Mouse (Mus musculus): Measurements from ENCODE around the gene Catsper4. TPM values are rescaled to one million over a fixed set of nuclear protein-coding genes. Genes with fewer than 3 reads are reported as not detected.

Gene Catsper4
- total RNA-seq, 2 experiments from 2014 or later = not detected

GRCm38 (mm10) chr4:134251241-134252130 is 24.3 kb upstream of the Catsper4 start:
- intact Hi-C loops (cut with DNase I) = loop anchor here (5.0 kb wide), 1 partner anchor 106 kb away; no protein-coding TSS in a partner anchor
- peak; percentile 70 to 72 for DNase-seq (ENCODE audit: low spot score in 2 of 2)

GRCm38 (mm10) chr4:134250930-134251240 is 23.7 kb upstream of the Catsper4 start:
- intact Hi-C loops (cut with DNase I) = loop anchor here (5.0 kb wide), 1 partner anchor 106 kb away; no protein-coding TSS in a partner anchor
- no peak for DNase-seq (ENCODE audit: low spot score in 2 of 2)

GRCm38 (mm10) chr4:134250116-134250929 is 23.1 kb upstream of the Catsper4 start:
- no peak for DNase-seq (ENCODE audit: low spot score in 2 of 2)

GRCm38 (mm10) chr4:134249651-134250050 is 22.5 kb upstream of the Catsper4 start:
- intact Hi-C loops (cut with DNase I) = loop anchor here (2.0 to 5.0 kb wide), 3 partner anchors 39 to 108 kb away; partner anchors contain the start of gene Cep85
- peak; percentile 41 to 75 for DNase-seq (ENCODE audit: low spot score in 2 of 2)

More at GRCm38 (mm10) chr4:134250116-134250929, 23.1 kb upstream of the Catsper4 start:
- intact Hi-C loops (cut with DNase I) = loop anchor here (5.0 kb wide), 1 partner anchor 107 kb away; no protein-coding TSS in a partner anchor

GRCm38 (mm10) chr4:134246719-134247258 is 19.6 kb upstream of the Catsper4 start, which contains the start of gene Gm30191:
Gene Gm30191 (plus strand): TSS chr4:134246935.
- no peak for DNase-seq (ENCODE audit: low spot score in 2 of 2)
- intact Hi-C loops (cut with DNase I) = loop anchor here (5.0 kb wide), 1 partner anchor 59 kb away; the partner anchor contains the start of gene Cep85

- no peak for DNase-seq (ENCODE audit: low spot score in 2 of 2)
These were observed 19.1 kb upstream of the Catsper4 start for GRCm38 (mm10) chr4:134246256-134246655.

GRCm38 (mm10) chr4:134245148-134245843 is 18.1 kb upstream of the Catsper4 start, which contains the start of gene Zfp593:
Gene Zfp593 (minus strand): TSS chr4:134245592.
- intact Hi-C loops (cut with DNase I) = loop anchor here (5.0 kb wide), 1 partner anchor 58 kb away; the partner anchor contains the start of gene Cep85
- DNase-seq (ENCODE audit: low spot score in 2 of 2) = peak; percentile 96

More at GRCm38 (mm10) chr4:134246256-134246655, 19.1 kb upstream of the Catsper4 start:
- intact Hi-C loops (cut with DNase I) = loop anchor here (5.0 kb wide), 1 partner anchor 59 kb away; the partner anchor contains the start of gene Cep85

GRCm38 (mm10) chr4:134243516-134244250 is 16.5 kb upstream of the Catsper4 start, which contains the start of gene E130218I03Rik:
Gene E130218I03Rik (plus strand): TSS chr4:134243662.
- intact Hi-C loops (cut with DNase I) = no loop called here
- no peak for DNase-seq (ENCODE audit: low spot score in 2 of 2)

- intact Hi-C loops (cut with DNase I) = no loop called here
- DNase-seq (ENCODE audit: low spot score in 2 of 2) = peak in 1 of 2 experiments; percentile 11
These were observed 11.5 kb upstream of the Catsper4 start for GRCm38 (mm10) chr4:134238686-134239085.

- intact Hi-C loops (cut with DNase I) = no loop called here
- DNase-seq (ENCODE audit: low spot score in 2 of 2) = peak; percentile 28 to 37
These were observed 11.1 kb upstream of the Catsper4 start, which contains the start of gene Cnksr1 for GRCm38 (mm10) chr4:134238279-134238651. Gene Cnksr1 (minus strand): TSS chr4:134238399.

GRCm38 (mm10) chr4:134237582-134238278 is 10.5 kb upstream of the Catsper4 start:
- intact Hi-C loops (cut with DNase I) = no loop called here

GRCm38 (mm10) chr4:134234876-134235275 is 7.7 kb upstream of the Catsper4 start:
- no peak for DNase-seq (ENCODE audit: low spot score in 2 of 2)
- intact Hi-C loops (cut with DNase I) = no loop called here

More at GRCm38 (mm10) chr4:134237582-134238278, 10.5 kb upstream of the Catsper4 start:
- DNase-seq (ENCODE audit: low spot score in 2 of 2) = no peak

- no peak for DNase-seq (ENCODE audit: low spot score in 2 of 2)
- intact Hi-C loops (cut with DNase I) = no loop called here
These were observed 3.2 kb upstream of the Catsper4 start for GRCm38 (mm10) chr4:134230431-134230830.

- DNase-seq (ENCODE audit: low spot score in 2 of 2) = no peak
- intact Hi-C loops (cut with DNase I) = no loop called here
These were observed 4.2 kb downstream of the Catsper4 start for GRCm38 (mm10) chr4:134222793-134223600.

- no peak for DNase-seq (ENCODE audit: low spot score in 2 of 2)
- intact Hi-C loops (cut with DNase I) = no loop called here
These were observed 20.6 kb downstream of the Catsper4 start for GRCm38 (mm10) chr4:134206488-134207053.

GRCm38 (mm10) chr4:134203340-134203896 is 23.8 kb downstream of the Catsper4 start:
- no peak for DNase-seq (ENCODE audit: low spot score in 2 of 2)
- intact Hi-C loops (cut with DNase I) = no loop called here
